Mouse (Mus musculus): ENCODE measurements around the gene Cenpx. TPM values are rescaled to one million over a fixed set of nuclear protein-coding genes. Genes with fewer than 3 reads are reported as not detected.
"Not testable (repeated sequence)": the region's sequence is repeated elsewhere in the genome, so short reads cannot be mapped to it uniquely, and the experiment has no call there.

Gene Cenpx
- polyA plus RNA-seq, 1 experiment from 2014 or later, result 93.2 TPM

- peaks cover 6% of the 10 kb centered on the region for H3K36me3 ChIP-seq (ENCODE audit: inconsistent target)
- peak overlapping the region; percentile 20; the same call in 1 of the 2 replicates for H3K4me3 ChIP-seq (ENCODE audit: inconsistent target)
- H3K27ac ChIP-seq, result no peak overlapping the region
- H3K79me2 ChIP-seq (ENCODE audit: inconsistent target), result no peaks in the 10 kb centered on the region
- WGBS (ENCODE audit: missing documents), result 91% methylated on average over 10 of the region's 10 CpGs
These were observed 16.9 kb upstream of the Cenpx start for GRCm38 (mm10) chr11:120730331-120730870.

- 8% methylated on average over 17 of the region's 21 CpGs for WGBS (ENCODE audit: missing documents)
These were observed 16.0 kb upstream of the Cenpx start for GRCm38 (mm10) chr11:120729432-120730050.

GRCm38 (mm10) chr11:120728530-120729240 is 15.1 kb upstream of the Cenpx start:
- Histone ChIP-seq H3K79me2 (ENCODE audit: inconsistent target) (no peaks in the 10 kb centered on the region), H3K36me3 (ENCODE audit: inconsistent target) (peaks cover 9% of the 10 kb centered on the region), H3K27ac (no peak overlapping the region), H3K4me3 (ENCODE audit: inconsistent target) (no peak overlapping the region)
- 87% methylated on average over 11 of the region's 11 CpGs for WGBS (ENCODE audit: missing documents)

More at GRCm38 (mm10) chr11:120729432-120730050, 16.0 kb upstream of the Cenpx start:
- not testable (repeated sequence) for H3K27ac ChIP-seq; H3K4me3 ChIP-seq (ENCODE audit: inconsistent target); H3K79me2 ChIP-seq (ENCODE audit: inconsistent target); H3K36me3 ChIP-seq (ENCODE audit: inconsistent target)

GRCm38 (mm10) chr11:120727564-120727963 is 14.0 kb upstream of the Cenpx start:
- Histone ChIP-seq H3K36me3 (ENCODE audit: inconsistent target) (peaks cover 9% of the 10 kb centered on the region), H3K27ac (no peak overlapping the region), H3K79me2 (ENCODE audit: inconsistent target) (no peaks in the 10 kb centered on the region), H3K4me3 (ENCODE audit: inconsistent target) (no peak overlapping the region)
- 70% methylated on average over 9 of the region's 12 CpGs for WGBS (ENCODE audit: missing documents)

- Histone ChIP-seq H3K36me3 (ENCODE audit: inconsistent target) (peaks cover 9% of the 10 kb centered on the region), H3K27ac (peak within 1 kb of the TSS; percentile 31; the same call in 1 of the 2 replicates), H3K4me3 (ENCODE audit: inconsistent target) (peak within 1 kb of the TSS; percentile 50), H3K79me2 (ENCODE audit: inconsistent target) (no peaks in the 10 kb centered on the region)
- under 1% methylated on average over 14 of the region's 14 CpGs for WGBS (ENCODE audit: missing documents)
These were observed 13.6 kb upstream of the Cenpx start, which contains the start of gene Dcxr for GRCm38 (mm10) chr11:120727169-120727527. Gene Dcxr (minus strand): TSS chr11:120727281.

- Histone ChIP-seq H3K36me3 (ENCODE audit: inconsistent target) (peaks cover 9% of the 10 kb centered on the region), H3K79me2 (ENCODE audit: inconsistent target) (no peaks in the 10 kb centered on the region), H3K27ac (peak overlapping the region; percentile 31; the same call in 1 of the 2 replicates), H3K4me3 (ENCODE audit: inconsistent target) (peak overlapping the region; percentile 50)
- WGBS (ENCODE audit: missing documents), result 28% methylated on average over 34 of the region's 36 CpGs
These were observed 13.0 kb upstream of the Cenpx start for GRCm38 (mm10) chr11:120726243-120727168.

GRCm38 (mm10) chr11:120723509-120723908 is 10.0 kb upstream of the Cenpx start:
- Histone ChIP-seq H3K79me2 (ENCODE audit: inconsistent target) (no peaks in the 10 kb centered on the region), H3K4me3 (ENCODE audit: inconsistent target) (no peak overlapping the region), H3K36me3 (ENCODE audit: inconsistent target) (peaks cover 17% of the 10 kb centered on the region), H3K27ac (no peak overlapping the region)
- 96% methylated on average over 7 of the region's 7 CpGs for WGBS (ENCODE audit: missing documents)

- Histone ChIP-seq H3K79me2 (ENCODE audit: inconsistent target) (no peaks in the 10 kb centered on the region), H3K27ac (no peak overlapping the region), H3K36me3 (ENCODE audit: inconsistent target) (peaks cover 23% of the 10 kb centered on the region), H3K4me3 (ENCODE audit: inconsistent target) (no peak overlapping the region)
- WGBS (ENCODE audit: missing documents), result 95% methylated on average over 10 of the region's 11 CpGs
These were observed 9.3 kb upstream of the Cenpx start for GRCm38 (mm10) chr11:120722761-120723382.

GRCm38 (mm10) chr11:120722067-120722630 is 8.6 kb upstream of the Cenpx start:
- WGBS (ENCODE audit: missing documents), result 28% methylated on average over 21 of the region's 21 CpGs
- no peak overlapping the region for H3K27ac ChIP-seq
- H3K4me3 ChIP-seq (ENCODE audit: inconsistent target), result no peak overlapping the region
- peaks cover 31% of the 10 kb centered on the region for H3K36me3 ChIP-seq (ENCODE audit: inconsistent target)
- no peaks in the 10 kb centered on the region for H3K79me2 ChIP-seq (ENCODE audit: inconsistent target)

- 2% methylated on average over 80 of the region's 90 CpGs for WGBS (ENCODE audit: missing documents)
- no peaks in the 10 kb centered on the region for H3K79me2 ChIP-seq (ENCODE audit: inconsistent target)
- no peak within 1 kb of the TSS for H3K27ac ChIP-seq
- H3K4me3 ChIP-seq (ENCODE audit: inconsistent target), result no peak within 1 kb of the TSS
- peaks cover 34% of the 10 kb centered on the region for H3K36me3 ChIP-seq (ENCODE audit: inconsistent target)
These were observed 7.9 kb upstream of the Cenpx start, which contains the start of gene Rac3 for GRCm38 (mm10) chr11:120721124-120722066. Gene Rac3 (plus strand): TSS chr11:120721470.

GRCm38 (mm10) chr11:120720450-120720849 is 6.9 kb upstream of the Cenpx start:
- H3K36me3 ChIP-seq (ENCODE audit: inconsistent target), result peaks cover 29% of the 10 kb centered on the region
- H3K27ac ChIP-seq, result no peak overlapping the region
- 12% methylated on average over 17 of the region's 17 CpGs for WGBS (ENCODE audit: missing documents)
- H3K79me2 ChIP-seq (ENCODE audit: inconsistent target), result no peaks in the 10 kb centered on the region
- no peak overlapping the region for H3K4me3 ChIP-seq (ENCODE audit: inconsistent target)

GRCm38 (mm10) chr11:120719841-120720376 is 6.4 kb upstream of the Cenpx start:
- Histone ChIP-seq H3K4me3 (ENCODE audit: inconsistent target) (no peak overlapping the region), H3K79me2 (ENCODE audit: inconsistent target) (no peaks in the 10 kb centered on the region), H3K27ac (no peak overlapping the region), H3K36me3 (ENCODE audit: inconsistent target) (peaks cover 25% of the 10 kb centered on the region; the same call in 1 of the 2 replicates)
- WGBS (ENCODE audit: missing documents), result 88% methylated on average over 13 of the region's 13 CpGs

All from macrophage (primary cell).